Mouse (Mus musculus): ENCODE measurements at regions not wholly inside any gene's neighbourhood (a gene's known extent, or its start where the extent isn't known, plus 50 kb on each side); places are given as distances from the start of the nearest gene placed in this dataset.

- Histone ChIP-seq H3K36me3 (ENCODE audit: insufficient read depth, low read length) (peaks cover 28% of the 10 kb centered on the region), H3K27me3 (ENCODE audit: insufficient read depth, low read length) (no peaks in the 10 kb centered on the region), H3K4me3 (replicated peaks; ENCODE audit: low read length) (no peak overlapping the region), H3K4me1 (replicated peaks; ENCODE audit: low read depth, low read length) (peaks cover 70% of the 10 kb centered on the region), H3K9me3 (ENCODE audit: low read length) (peaks cover 42% of the 10 kb centered on the region)
- TF ChIP-seq CTCF (conservative IDR thresholded peaks at IDR 0.05; ENCODE audit: low read length), result no peak
- no peak for TF ChIP-seq POU5F1 (IDR thresholded peaks at IDR 0.05; ENCODE audit: borderline replicate concordance, low read length)
- TF ChIP-seq NANOG (IDR thresholded peaks at IDR 0.05; ENCODE audit: borderline replicate concordance, low read length), result no peak
These were observed 75.2 kb upstream of the Map4k3 start for GRCm38 (mm10) chr17:80803361-80803915.

GRCm38 (mm10) chr17:80802622-80803021, 74.3 kb upstream of the Map4k3 start:
- peaks cover 30% of the 10 kb centered on the region for H3K36me3 ChIP-seq (ENCODE audit: insufficient read depth, low read length)
- H3K27me3 ChIP-seq (ENCODE audit: insufficient read depth, low read length), result no peaks in the 10 kb centered on the region
- peaks cover 42% of the 10 kb centered on the region for H3K9me3 ChIP-seq (ENCODE audit: low read length)
- TF ChIP-seq POU5F1 (IDR thresholded peaks at IDR 0.05; ENCODE audit: borderline replicate concordance, low read length) (no peak), CTCF (conservative IDR thresholded peaks at IDR 0.05; ENCODE audit: low read length) (no peak)
- peak overlapping the region; percentile 50 for H3K4me3 ChIP-seq (replicated peaks; ENCODE audit: low read length)
- H3K4me1 ChIP-seq (replicated peaks; ENCODE audit: low read depth, low read length), result peaks cover 65% of the 10 kb centered on the region

GRCm38 (mm10) chr17:80801991-80802390, 73.7 kb upstream of the Map4k3 start:
- H3K36me3 ChIP-seq (ENCODE audit: insufficient read depth, low read length), result peaks cover 31% of the 10 kb centered on the region
- H3K27me3 ChIP-seq (ENCODE audit: insufficient read depth, low read length), result no peaks in the 10 kb centered on the region
- TF ChIP-seq NANOG (IDR thresholded peaks at IDR 0.05; ENCODE audit: borderline replicate concordance, low read length) (no peak), CTCF (conservative IDR thresholded peaks at IDR 0.05; ENCODE audit: low read length) (no peak), POU5F1 (IDR thresholded peaks at IDR 0.05; ENCODE audit: borderline replicate concordance, low read length) (no peak)
- H3K9me3 ChIP-seq (ENCODE audit: low read length), result peaks cover 49% of the 10 kb centered on the region
- peaks cover 65% of the 10 kb centered on the region for H3K4me1 ChIP-seq (replicated peaks; ENCODE audit: low read depth, low read length)
- peak overlapping the region; percentile 50 for H3K4me3 ChIP-seq (replicated peaks; ENCODE audit: low read length)

- Histone ChIP-seq H3K27me3 (ENCODE audit: insufficient read depth, low read length) (no peaks in the 10 kb centered on the region), H3K9me3 (ENCODE audit: low read length) (peaks cover 53% of the 10 kb centered on the region), H3K4me3 (replicated peaks; ENCODE audit: low read length) (peak overlapping the region; percentile 50), H3K4me1 (replicated peaks; ENCODE audit: low read depth, low read length) (peaks cover 65% of the 10 kb centered on the region), H3K36me3 (ENCODE audit: insufficient read depth, low read length) (peaks cover 35% of the 10 kb centered on the region)
- TF ChIP-seq CTCF (conservative IDR thresholded peaks at IDR 0.05; ENCODE audit: low read length), result no peak
- TF ChIP-seq NANOG (IDR thresholded peaks at IDR 0.05; ENCODE audit: borderline replicate concordance, low read length), result peak; percentile 94
These were observed 73.2 kb upstream of the Map4k3 start for GRCm38 (mm10) chr17:80801451-80801983.

- Histone ChIP-seq H3K4me1 (replicated peaks; ENCODE audit: low read depth, low read length) (peaks cover 65% of the 10 kb centered on the region), H3K27me3 (ENCODE audit: insufficient read depth, low read length) (no peaks in the 10 kb centered on the region), H3K4me3 (replicated peaks; ENCODE audit: low read length) (peak overlapping the region; percentile 53), H3K9me3 (ENCODE audit: low read length) (peaks cover 52% of the 10 kb centered on the region), H3K36me3 (ENCODE audit: insufficient read depth, low read length) (peaks cover 35% of the 10 kb centered on the region)
- no peak for TF ChIP-seq POU5F1 (IDR thresholded peaks at IDR 0.05; ENCODE audit: borderline replicate concordance, low read length)
These were observed 72.6 kb upstream of the Map4k3 start for GRCm38 (mm10) chr17:80800877-80801276.

GRCm38 (mm10) chr17:80800454-80800853, 72.2 kb upstream of the Map4k3 start:
- H3K4me3 ChIP-seq (replicated peaks; ENCODE audit: low read length), result peak overlapping the region; percentile 53
- peaks cover 66% of the 10 kb centered on the region for H3K4me1 ChIP-seq (replicated peaks; ENCODE audit: low read depth, low read length)
- H3K36me3 ChIP-seq (ENCODE audit: insufficient read depth, low read length), result peaks cover 32% of the 10 kb centered on the region
- H3K9me3 ChIP-seq (ENCODE audit: low read length), result peaks cover 48% of the 10 kb centered on the region
- TF ChIP-seq POU5F1 (IDR thresholded peaks at IDR 0.05; ENCODE audit: borderline replicate concordance, low read length) (no peak), NANOG (IDR thresholded peaks at IDR 0.05; ENCODE audit: borderline replicate concordance, low read length) (no peak), CTCF (conservative IDR thresholded peaks at IDR 0.05; ENCODE audit: low read length) (no peak)
- no peaks in the 10 kb centered on the region for H3K27me3 ChIP-seq (ENCODE audit: insufficient read depth, low read length)

- TF ChIP-seq NANOG (IDR thresholded peaks at IDR 0.05; ENCODE audit: borderline replicate concordance, low read length) (no peak), CTCF (conservative IDR thresholded peaks at IDR 0.05; ENCODE audit: low read length) (no peak)
- peaks cover 27% of the 10 kb centered on the region for H3K36me3 ChIP-seq (ENCODE audit: insufficient read depth, low read length)
- H3K27me3 ChIP-seq (ENCODE audit: insufficient read depth, low read length), result no peaks in the 10 kb centered on the region
- H3K4me1 ChIP-seq (replicated peaks; ENCODE audit: low read depth, low read length), result peaks cover 60% of the 10 kb centered on the region
- H3K4me3 ChIP-seq (replicated peaks; ENCODE audit: low read length), result no peak overlapping the region
- peaks cover 39% of the 10 kb centered on the region for H3K9me3 ChIP-seq (ENCODE audit: low read length)
These were observed 70.8 kb upstream of the Map4k3 start for GRCm38 (mm10) chr17:80799061-80799460.

- Histone ChIP-seq H3K36me3 (ENCODE audit: insufficient read depth, low read length) (peaks cover 26% of the 10 kb centered on the region), H3K9me3 (ENCODE audit: low read length) (peaks cover 39% of the 10 kb centered on the region), H3K27me3 (ENCODE audit: insufficient read depth, low read length) (no peaks in the 10 kb centered on the region), H3K4me1 (replicated peaks; ENCODE audit: low read depth, low read length) (peaks cover 55% of the 10 kb centered on the region), H3K4me3 (replicated peaks; ENCODE audit: low read length) (no peak overlapping the region)
- TF ChIP-seq NANOG (IDR thresholded peaks at IDR 0.05; ENCODE audit: borderline replicate concordance, low read length) (no peak), POU5F1 (IDR thresholded peaks at IDR 0.05; ENCODE audit: borderline replicate concordance, low read length) (no peak), CTCF (conservative IDR thresholded peaks at IDR 0.05; ENCODE audit: low read length) (no peak)
These were observed 70.1 kb upstream of the Map4k3 start for GRCm38 (mm10) chr17:80798281-80798980.

GRCm38 (mm10) chr17:80796790-80797189, 68.5 kb upstream of the Map4k3 start:
- Histone ChIP-seq H3K4me1 (replicated peaks; ENCODE audit: low read depth, low read length) (peaks cover 49% of the 10 kb centered on the region), H3K36me3 (ENCODE audit: insufficient read depth, low read length) (peaks cover 25% of the 10 kb centered on the region), H3K4me3 (replicated peaks; ENCODE audit: low read length) (no peak overlapping the region), H3K27me3 (ENCODE audit: insufficient read depth, low read length) (no peaks in the 10 kb centered on the region), H3K9me3 (ENCODE audit: low read length) (peaks cover 45% of the 10 kb centered on the region)
- TF ChIP-seq NANOG (IDR thresholded peaks at IDR 0.05; ENCODE audit: borderline replicate concordance, low read length) (no peak), CTCF (conservative IDR thresholded peaks at IDR 0.05; ENCODE audit: low read length) (no peak), POU5F1 (IDR thresholded peaks at IDR 0.05; ENCODE audit: borderline replicate concordance, low read length) (no peak)
